Mouse (Mus musculus) kidney, postnatal 0 days (tissue): ENCODE data around the gene Muc20. TPM values are rescaled to one million over a fixed set of nuclear protein-coding genes. Genes with fewer than 3 reads are reported as not detected.

Experiments used
- ATAC-seq: fragments of 200-750 bp; cut with Nextera tagmentation; replicated peaks from 2 replicates; pipeline ENCODE4 v1.8.0; 2017; ENCODE audit warnings: low read depth, moderate number of reproducible peaks, moderate TSS enrichment, moderate library complexity; ENCODE audit not compliant: low FRiP score
- DNase-seq: peaks from one replicate; pipeline ENCODE4 v3.0.0-alpha.2; 2016; ENCODE audit warnings: low spot score
- H3K27ac ChIP-seq: fragments of 300-500 bp; sonication (generic); 2 replicates; pipeline ENCODE4 v1.5.1; 2014; ENCODE audit warnings: mild to moderate bottlenecking
- H3K27me3 ChIP-seq: fragments of 300-500 bp; sonication (generic); 2 replicates; pipeline ENCODE4 v1.6.1; 2014; ENCODE audit warnings: low read length, mixed read lengths; ENCODE audit not compliant: insufficient read depth
- H3K36me3 ChIP-seq: fragments of 300-500 bp; sonication (generic); 2 replicates; pipeline ENCODE4 v1.6.1; 2014; ENCODE audit warnings: low read length, mixed read lengths; ENCODE audit not compliant: insufficient read depth
- H3K4me1 ChIP-seq: fragments of 300-500 bp; sonication (generic); replicated peaks from 2 replicates; pipeline ENCODE4 v1.6.1; 2014; ENCODE audit warnings: antibody characterized with exemption, low read length, mixed read lengths; ENCODE audit not compliant: insufficient read depth
- H3K4me2 ChIP-seq: fragments of 300-500 bp; sonication (generic); 2 replicates; pipeline ENCODE4 v1.6.1; 2014; ENCODE audit warnings: mild to moderate bottlenecking, low read length, moderate library complexity, mixed read lengths
- H3K4me3 ChIP-seq: fragments of 300-500 bp; sonication (generic); replicated peaks from 2 replicates; pipeline ENCODE4 v1.5.1; 2014; ENCODE audit warnings: low read depth, low read length
- H3K9ac ChIP-seq: fragments of 300-500 bp; sonication (generic); 2 replicates; pipeline ENCODE4 v1.6.1; 2014; ENCODE audit warnings: low read depth, low read length
- H3K9me3 ChIP-seq: fragments of 300-500 bp; sonication (generic); replicated peaks from 2 replicates; pipeline ENCODE4 v1.6.1; 2016; ENCODE audit warnings: low read length, inconsistent platforms, mixed read lengths
- CTCF ChIP-seq: IDR thresholded peaks from 2 replicates; pipeline ENCODE4 v1.5.1; 2016; ENCODE audit warnings: antibody characterized with exemption, low read depth, mild to moderate bottlenecking, moderate library complexity
- WGBS: fragments of 180-500 bp; shearing (Covaris S2); extraction: QIAGEN DNeasy Blood & Tissue Kit; methylation state at CpG from one replicate; pipeline ENCODE4 v1.1.7; 2014; 5-methylcytosine and 5-hydroxymethylcytosine counted together
- polyA plus RNA-seq: library from polyadenylated mRNA; unstranded; fragments of >200 nt; fragmentation: Nextera tagmentation; extraction: Ambion mirVana; gene quantifications from 2 replicates; pipeline ENCODE4 v1.2.1, GENCODE M21; 2015

Gene Muc20
- polyA plus RNA-seq, 1 experiment from 2014 or later, result 17.2 TPM

GRCm38 (mm10) chr16:32750242-32751127 lies 46.8 kb downstream of the Muc20 start:
- H3K36me3 ChIP-seq, result no peaks in the 10 kb centered on the region
- H3K27me3 ChIP-seq, result no peaks in the 10 kb centered on the region
- no peak for TF ChIP-seq CTCF
- WGBS, result 87% methylated on average over 5 of the region's 5 CpGs
- no peak for DNase-seq
- no peak for ATAC-seq
- no peak overlapping the region for H3K4me3 ChIP-seq
- no peak overlapping the region for H3K27ac ChIP-seq
- no peaks in the 10 kb centered on the region for H3K4me1 ChIP-seq
- no peaks in the 10 kb centered on the region for H3K9me3 ChIP-seq
- no peak overlapping the region for H3K4me2 ChIP-seq
- no peak overlapping the region for H3K9ac ChIP-seq

GRCm38 (mm10) chr16:32745852-32746251 lies 51.4 kb downstream of the Muc20 start:
- H3K9ac ChIP-seq, result no peak overlapping the region
- 61% methylated on average over 6 of the region's 6 CpGs for WGBS
- H3K4me2 ChIP-seq, result no peak overlapping the region
- peak; percentile 18 for DNase-seq
- no peaks in the 10 kb centered on the region for H3K4me1 ChIP-seq
- no peaks in the 10 kb centered on the region for H3K9me3 ChIP-seq
- ATAC-seq, result no peak
- no peak for TF ChIP-seq CTCF
- no peak overlapping the region for H3K27ac ChIP-seq
- no peaks in the 10 kb centered on the region for H3K27me3 ChIP-seq
- no peak overlapping the region for H3K4me3 ChIP-seq
- H3K36me3 ChIP-seq, result no peaks in the 10 kb centered on the region

GRCm38 (mm10) chr16:32742712-32743111 lies 54.5 kb downstream of the Muc20 start:
- Histone ChIP-seq H3K4me3 (no peak overlapping the region), H3K27ac (no peak overlapping the region), H3K4me2 (no peak overlapping the region), H3K9me3 (no peaks in the 10 kb centered on the region), H3K4me1 (no peaks in the 10 kb centered on the region), H3K9ac (no peak overlapping the region), H3K27me3 (no peaks in the 10 kb centered on the region), H3K36me3 (no peaks in the 10 kb centered on the region)
- WGBS, result 52% methylated on average over 2 of the region's 2 CpGs
- no peak for TF ChIP-seq CTCF
- DNase-seq (no peak), ATAC-seq (no peak)

GRCm38 (mm10) chr16:32741366-32741765 lies 55.9 kb downstream of the Muc20 start:
- Histone ChIP-seq H3K4me3 (no peak overlapping the region), H3K27me3 (no peaks in the 10 kb centered on the region), H3K9me3 (no peaks in the 10 kb centered on the region), H3K9ac (no peak overlapping the region), H3K4me2 (no peak overlapping the region), H3K36me3 (no peaks in the 10 kb centered on the region), H3K4me1 (no peaks in the 10 kb centered on the region), H3K27ac (no peak overlapping the region)
- no peak for TF ChIP-seq CTCF
- ATAC-seq, result no peak
- 77% methylated on average over 9 of the region's 9 CpGs for WGBS
- DNase-seq, result no peak

- Histone ChIP-seq H3K9ac (no peak overlapping the region), H3K27ac (no peak overlapping the region), H3K4me1 (no peaks in the 10 kb centered on the region), H3K9me3 (no peaks in the 10 kb centered on the region), H3K27me3 (no peaks in the 10 kb centered on the region), H3K36me3 (no peaks in the 10 kb centered on the region), H3K4me2 (no peak overlapping the region), H3K4me3 (no peak overlapping the region)
- 81% methylated on average over 8 of the region's 8 CpGs for WGBS
- DNase-seq, result no peak
- ATAC-seq, result no peak
- TF ChIP-seq CTCF, result no peak
These were observed 57.1 kb downstream of the Muc20 start for GRCm38 (mm10) chr16:32740003-32740663.

- Histone ChIP-seq H3K4me1 (no peaks in the 10 kb centered on the region), H3K9ac (no peak overlapping the region), H3K4me2 (no peak overlapping the region), H3K27me3 (no peaks in the 10 kb centered on the region), H3K9me3 (no peaks in the 10 kb centered on the region), H3K27ac (no peak overlapping the region), H3K4me3 (no peak overlapping the region), H3K36me3 (no peaks in the 10 kb centered on the region)
- ATAC-seq (no peak), DNase-seq (no peak)
- no peak for TF ChIP-seq CTCF
- WGBS, result 48% methylated on average over 3 of the region's 3 CpGs
These were observed 61.2 kb downstream of the Muc20 start for GRCm38 (mm10) chr16:32736022-32736421.
